Mouse (Mus musculus) intestine, postnatal 0 days (tissue): ENCODE results near the gene Gpr179. TPM values are rescaled to one million over a fixed set of nuclear protein-coding genes. Genes with fewer than 3 reads are reported as not detected.

Source experiments
- ATAC-seq: fragments of 200-750 bp; cut with Nextera tagmentation; 2 replicates; pipeline ENCODE4 v1.8.0; 2017; ENCODE audit warnings: mild to moderate bottlenecking, moderate TSS enrichment, moderate library complexity
- H3K27ac ChIP-seq: fragments of 300-500 bp; sonication (generic); 2 replicates; pipeline ENCODE4 v1.5.1; 2014; ENCODE audit warnings: mild to moderate bottlenecking, low read depth, low read length, moderate library complexity
- H3K27me3 ChIP-seq: fragments of 300-500 bp; sonication (generic); replicated peaks from 2 replicates; pipeline ENCODE4 v1.6.1; 2014; ENCODE audit warnings: low read length, mixed read lengths; ENCODE audit not compliant: control insufficient read depth, insufficient read depth
- H3K36me3 ChIP-seq: fragments of 300-500 bp; sonication (generic); 2 replicates; pipeline ENCODE4 v1.6.1; 2014; ENCODE audit warnings: mild to moderate bottlenecking, moderate library complexity; ENCODE audit not compliant: control insufficient read depth, insufficient read depth
- H3K4me1 ChIP-seq: fragments of 300-500 bp; sonication (generic); replicated peaks from 2 replicates; pipeline ENCODE4 v1.6.1; 2014; ENCODE audit warnings: antibody characterized with exemption, low read length, mixed read lengths; ENCODE audit not compliant: control insufficient read depth, insufficient read depth
- H3K4me2 ChIP-seq: fragments of 300-500 bp; sonication (generic); replicated peaks from 2 replicates; pipeline ENCODE4 v1.6.1; 2014; ENCODE audit warnings: low read depth, mild to moderate bottlenecking, moderate library complexity
- H3K4me3 ChIP-seq: fragments of 300-500 bp; sonication (generic); 2 replicates; pipeline ENCODE4 v1.5.1; 2014; ENCODE audit warnings: low read depth, low read length
- H3K9ac ChIP-seq: fragments of 300-500 bp; sonication (generic); 2 replicates; pipeline ENCODE4 v1.6.1; 2014; ENCODE audit warnings: mild to moderate bottlenecking, low read depth, low read length
- H3K9me3 ChIP-seq: fragments of 300-500 bp; sonication (generic); 2 replicates; pipeline ENCODE4 v1.6.1; 2016; ENCODE audit warnings: mixed run types; ENCODE audit not compliant: control insufficient read depth
- CTCF ChIP-seq: sonication (generic); IDR thresholded peaks from 2 replicates; pipeline ENCODE4 v1.5.1; 2016; ENCODE audit warnings: low read depth, mild to moderate bottlenecking, control low read depth, antibody characterized with exemption, moderate library complexity
- WGBS: fragments of 180-500 bp; shearing (Covaris S2); extraction: QIAGEN DNeasy Blood & Tissue Kit; methylation state at CpG from one replicate; pipeline ENCODE4 v1.1.7; 2014; 5-methylcytosine and 5-hydroxymethylcytosine counted together
- polyA plus RNA-seq: library from polyadenylated mRNA; unstranded; fragments of >200 nt; fragmentation: Nextera tagmentation; extraction: Ambion mirVana; gene quantifications from 2 replicates; pipeline ENCODE4 v1.2.1, GENCODE M21; 2015

The Gpr179 gene
- polyA plus RNA-seq, 1 experiment from 2014 or later: 0.07 TPM

DNA sequence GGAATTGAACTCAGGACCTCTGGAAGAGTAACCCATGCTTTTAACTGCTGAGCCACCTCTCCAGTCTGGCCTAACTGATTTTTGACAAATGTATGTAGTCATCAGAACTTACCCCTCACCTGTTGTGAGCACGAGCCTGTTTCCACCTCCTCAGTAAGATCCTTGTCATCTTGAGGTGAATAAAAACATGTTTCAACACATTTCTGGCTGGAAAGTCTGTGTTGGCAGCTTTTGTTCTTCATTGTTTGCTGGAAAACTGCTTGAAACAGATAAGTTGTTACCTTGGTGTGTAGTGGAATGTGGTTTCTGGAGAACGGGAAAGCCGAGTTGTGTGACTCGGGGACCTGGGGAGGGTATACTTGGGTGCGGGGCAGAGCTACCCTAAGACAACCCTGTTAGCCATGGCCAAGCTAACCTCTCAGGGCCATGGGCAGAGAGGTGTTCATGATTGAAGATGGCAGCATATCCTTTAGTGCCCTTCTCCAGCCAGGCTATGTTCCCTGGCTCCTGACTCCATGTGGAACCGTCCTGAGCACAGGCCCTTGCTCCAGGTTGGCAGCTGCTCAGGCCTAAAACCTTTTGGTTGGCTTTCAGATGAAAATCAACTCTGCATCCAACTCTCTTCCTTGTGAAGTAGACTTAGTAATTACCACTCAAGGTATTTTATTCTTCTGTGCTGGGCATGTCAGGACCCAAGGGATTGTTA lies 20.4 kb upstream of the Gpr179 start:
- Histone ChIP-seq H3K27me3 (no peaks in the 10 kb centered on the region), H3K9me3 (no peaks in the 10 kb centered on the region), H3K4me1 (no peaks in the 10 kb centered on the region), H3K9ac (no peak overlapping the region), H3K4me3 (no peak overlapping the region), H3K4me2 (no peak overlapping the region), H3K36me3 (peaks cover 21% of the 10 kb centered on the region), H3K27ac (no peak overlapping the region)
- 84% methylated on average over 6 of the region's 6 CpGs for WGBS
- no peak for ATAC-seq
- TF ChIP-seq CTCF: no peak

DNA sequence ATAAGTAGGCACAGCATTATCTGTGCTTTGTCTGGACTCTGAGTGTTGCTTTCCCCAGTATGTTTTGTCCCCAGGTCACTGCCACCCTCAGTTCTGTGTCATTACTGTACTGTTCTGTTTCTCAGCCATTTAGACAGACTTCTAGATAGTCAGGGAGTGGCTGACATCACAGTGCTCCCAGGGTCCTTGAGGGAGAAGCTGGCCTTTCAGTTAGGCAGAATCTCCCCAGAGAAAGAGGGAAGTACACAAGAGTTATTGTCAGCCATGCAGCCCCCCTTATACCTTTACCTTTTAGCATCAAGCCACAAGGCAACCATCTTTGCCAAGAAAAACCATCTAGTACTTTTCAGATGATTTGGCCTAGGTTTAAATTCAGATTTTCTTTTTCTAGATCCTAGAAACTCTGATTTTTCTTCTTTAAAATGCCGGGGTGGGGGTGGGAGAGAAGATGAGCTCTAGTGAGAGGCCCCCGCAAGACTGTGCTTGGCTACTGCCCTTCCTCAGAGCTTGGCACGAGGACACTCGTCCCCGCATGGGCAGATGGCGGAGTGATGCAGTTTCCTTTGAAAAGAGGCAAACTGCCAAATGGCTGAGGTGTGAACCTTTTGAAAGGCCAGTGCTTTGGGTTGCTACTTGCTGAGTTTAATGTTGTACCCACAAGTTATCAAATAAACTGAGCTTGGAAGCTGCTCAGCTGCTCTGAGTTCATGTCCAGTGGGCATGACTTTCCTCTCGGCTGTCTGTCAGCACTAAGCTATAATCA lies 18.6 kb upstream of the Gpr179 start:
- ATAC-seq: no peak
- peaks cover 14% of the 10 kb centered on the region for H3K36me3 ChIP-seq
- H3K9me3 ChIP-seq: no peaks in the 10 kb centered on the region
- 81% methylated on average over 7 of the region's 7 CpGs for WGBS
- no peak for TF ChIP-seq CTCF
- H3K27ac ChIP-seq: no peak overlapping the region
- no peaks in the 10 kb centered on the region for H3K27me3 ChIP-seq
- H3K9ac ChIP-seq: no peak overlapping the region
- H3K4me1 ChIP-seq: no peaks in the 10 kb centered on the region
- no peak overlapping the region for H3K4me3 ChIP-seq
- no peak overlapping the region for H3K4me2 ChIP-seq

DNA sequence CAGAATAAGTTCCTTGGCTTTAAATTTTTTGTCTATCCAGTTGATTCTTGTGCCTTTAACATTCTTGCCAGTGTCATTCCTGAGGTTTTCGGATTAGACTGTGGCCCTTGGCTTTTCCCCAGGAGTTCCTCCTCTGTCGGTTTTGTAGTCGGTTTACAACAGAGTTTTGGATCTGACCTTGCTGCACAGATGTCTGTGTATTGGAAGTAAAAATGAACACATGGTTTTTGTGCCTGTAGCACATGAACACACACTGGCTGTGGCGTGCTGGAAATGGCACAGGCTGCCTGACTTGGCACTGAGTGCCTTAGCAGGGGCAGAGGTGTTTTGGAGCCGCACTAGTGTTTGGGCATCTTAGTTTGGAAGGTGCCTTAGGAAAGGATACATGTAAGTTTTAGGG lies 16.6 kb upstream of the Gpr179 start:
- WGBS: 86% methylated on average over 5 of the region's 5 CpGs
- ATAC-seq: no peak

DNA sequence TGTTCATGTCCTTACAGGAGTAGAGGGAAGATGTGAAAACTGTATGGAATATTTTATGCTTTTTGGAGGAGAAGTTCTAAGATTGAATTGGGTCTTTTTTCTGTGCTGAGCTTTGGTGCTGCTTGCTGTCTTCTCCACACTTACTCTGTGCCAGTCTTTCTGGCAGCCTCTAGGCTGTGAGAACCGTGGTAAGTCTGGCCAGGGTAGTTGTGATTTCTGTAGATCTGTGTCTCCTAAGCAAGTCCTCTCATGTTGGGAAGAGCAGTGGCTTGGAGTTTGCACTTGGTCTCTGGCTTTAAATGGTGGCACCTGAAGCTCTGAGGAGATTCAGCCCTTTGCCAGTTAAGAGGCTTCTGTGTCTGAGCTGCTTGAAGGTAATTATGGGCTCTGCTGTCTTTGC lies 13.7 kb upstream of the Gpr179 start:
- Histone ChIP-seq H3K27me3 (no peaks in the 10 kb centered on the region), H3K4me2 (no peak overlapping the region), H3K4me1 (no peaks in the 10 kb centered on the region), H3K27ac (no peak overlapping the region), H3K36me3 (no peaks in the 10 kb centered on the region), H3K9me3 (no peaks in the 10 kb centered on the region), H3K4me3 (no peak overlapping the region), H3K9ac (no peak overlapping the region)
- 74% methylated on average over 1 of the region's 1 CpGs for WGBS
- TF ChIP-seq CTCF: no peak
- no peak for ATAC-seq

More for the DNA sequence above, 16.6 kb upstream of the Gpr179 start:
- Histone ChIP-seq H3K4me1 (no peaks in the 10 kb centered on the region), H3K9ac (no peak overlapping the region), H3K4me3 (no peak overlapping the region), H3K4me2 (no peak overlapping the region), H3K9me3 (no peaks in the 10 kb centered on the region), H3K27me3 (no peaks in the 10 kb centered on the region), H3K36me3 (peaks cover 5% of the 10 kb centered on the region; the same call in 1 of the 2 replicates), H3K27ac (no peak overlapping the region)
- no peak for TF ChIP-seq CTCF

- 1% methylated on average over 7 of the region's 7 CpGs for WGBS
- Histone ChIP-seq H3K4me2 (peak overlapping the region; percentile 89), H3K9me3 (no peaks in the 10 kb centered on the region), H3K27me3 (no peaks in the 10 kb centered on the region), H3K4me3 (peak overlapping the region; percentile 89), H3K27ac (peak overlapping the region; percentile 62), H3K9ac (peak overlapping the region; percentile 86), H3K4me1 (no peaks in the 10 kb centered on the region), H3K36me3 (no peaks in the 10 kb centered on the region)
- no peak for ATAC-seq
- TF ChIP-seq CTCF: no peak
Observed at GRCm38 (mm10) chr11:97363644-97363995, 11.7 kb upstream of the Gpr179 start.

DNA sequence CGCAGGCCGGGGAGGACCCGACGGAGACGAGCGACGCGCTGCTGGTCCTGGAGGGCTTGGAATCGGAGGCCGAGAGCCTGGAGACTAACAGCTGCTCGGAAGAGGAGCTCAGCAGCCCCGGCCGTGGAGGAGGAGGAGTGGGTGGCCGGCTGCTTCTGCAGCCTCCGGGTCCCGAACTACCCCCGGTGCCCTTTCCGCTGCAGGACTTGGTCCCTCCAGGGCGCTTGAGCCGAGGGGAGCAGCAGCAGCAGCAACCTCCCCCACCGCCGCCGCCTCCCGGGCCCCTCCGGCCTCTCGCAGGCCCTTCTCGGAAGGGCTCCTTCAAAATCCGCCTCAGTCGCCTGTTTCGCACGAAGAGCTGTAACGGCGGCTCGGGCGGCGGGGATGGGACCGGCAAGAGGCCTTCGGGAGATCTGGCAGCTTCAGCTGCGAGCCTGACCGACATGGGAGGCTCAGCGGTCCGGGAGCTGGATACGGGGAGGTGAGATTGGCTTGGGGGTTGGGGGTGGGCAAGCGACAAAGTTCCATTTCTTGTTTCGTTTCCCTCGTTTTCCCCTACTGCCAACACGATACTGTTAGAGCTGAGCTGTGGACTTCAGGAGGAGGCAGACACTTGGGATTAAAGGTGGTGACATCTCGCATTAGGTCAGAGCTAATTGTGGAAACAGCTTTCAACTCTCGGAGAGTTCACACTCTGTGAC lies 11.2 kb upstream of the Gpr179 start:
- peak overlapping the region; percentile 89 for H3K4me3 ChIP-seq

More for the DNA sequence above, 11.2 kb upstream of the Gpr179 start:
- WGBS: under 1% methylated on average over 43 of the region's 49 CpGs
- Histone ChIP-seq H3K27me3 (no peaks in the 10 kb centered on the region), H3K4me1 (no peaks in the 10 kb centered on the region), H3K36me3 (no peaks in the 10 kb centered on the region), H3K27ac (peak overlapping the region; percentile 62), H3K9ac (peak overlapping the region; percentile 86), H3K9me3 (no peaks in the 10 kb centered on the region), H3K4me2 (peak overlapping the region; percentile 89)
- ATAC-seq: peak; percentile 11; the same call in 1 of the 2 replicates
- TF ChIP-seq CTCF: no peak
